Mouse (Mus musculus): ENCODE results near the gene Fxyd7.

- TF ChIP-seq POLR2A (IDR thresholded peaks at IDR 0.05; ENCODE audit: borderline replicate concordance, extremely low read depth, low read depth, low read length) = no peak
- no peak for TF ChIP-seq CTCF (IDR thresholded peaks at IDR 0.05; ENCODE audit: insufficient read depth, low read length)
Measured at GRCm38 (mm10) chr7:31084140-31084539, 32.9 kb upstream of the Fxyd7 start.
